Mouse (Mus musculus) kidney, adult 2 months (tissue): Measurements from ENCODE around the gene Mrto4. TPM values are rescaled to one million over a fixed set of nuclear protein-coding genes. Genes with fewer than 3 reads are reported as not detected.
A peak's percentile ranks its signal among the peaks of the same experiment; 100 is the strongest.

ENCODE experiments used
- DNase-seq: peaks from one replicate; pipeline ENCODE4 v3.0.0; 2021
- H3K27ac ChIP-seq: fragments of 200-500 bp; 2 replicates; pipeline ENCODE4 v1.5.1; 2012; ENCODE audit warnings: low read depth, low read length, control low read depth, inconsistent platforms; ENCODE audit not compliant: insufficient read depth
- H3K27me3 ChIP-seq: fragments of 200-500 bp; replicated peaks from 2 replicates; pipeline ENCODE4 v1.6.1; 2012; ENCODE audit warnings: mild to moderate bottlenecking, moderate library complexity, low read length, inconsistent platforms; ENCODE audit not compliant: control insufficient read depth, insufficient read depth
- H3K36me3 ChIP-seq: fragments of 200-500 bp; 2 replicates; pipeline ENCODE4 v1.6.1; 2012; ENCODE audit warnings: mild to moderate bottlenecking, moderate library complexity, low read length, inconsistent platforms; ENCODE audit not compliant: control insufficient read depth, insufficient read depth
- H3K4me1 ChIP-seq: fragments of 200-500 bp; 2 replicates; pipeline ENCODE4 v1.6.1; 2011; ENCODE audit warnings: low read length; ENCODE audit not compliant: control insufficient read depth, insufficient read depth
- H3K4me3 ChIP-seq: fragments of 200-500 bp; 2 replicates; pipeline ENCODE4 v1.5.1; 2011; ENCODE audit warnings: mild to moderate bottlenecking, low read depth, low read length, control low read depth; ENCODE audit not compliant: insufficient read depth
- CTCF ChIP-seq: fragments of 200-500 bp; conservative IDR thresholded peaks from 2 replicates; pipeline ENCODE4 v1.5.1; 2011; ENCODE audit warnings: low read depth, mild to moderate bottlenecking, control low read depth, low read length, moderate library complexity, mixed read lengths; ENCODE audit not compliant: insufficient read depth, insufficient read length
- POLR2A ChIP-seq: fragments of 200-500 bp; IDR thresholded peaks from one replicate; pipeline ENCODE4 v1.6.1; 2011; ENCODE audit warnings: low read depth, low read length, control low read depth
- WGBS: fragments of 180-500 bp; shearing (Covaris S2); methylation state at CpG from one replicate; pipeline ENCODE4 v1.1.7; 2018; 5-methylcytosine and 5-hydroxymethylcytosine counted together
- polyA plus RNA-seq: library from polyadenylated mRNA; depleted of rRNA; stranded (reverse); fragments of >200 nt; gene quantifications from 2 replicates; pipeline ENCODE4 v1.2.3, GENCODE M21; 2012

The Mrto4 gene
- polyA plus RNA-seq, 1 experiment, result 21.2 TPM

DNA sequence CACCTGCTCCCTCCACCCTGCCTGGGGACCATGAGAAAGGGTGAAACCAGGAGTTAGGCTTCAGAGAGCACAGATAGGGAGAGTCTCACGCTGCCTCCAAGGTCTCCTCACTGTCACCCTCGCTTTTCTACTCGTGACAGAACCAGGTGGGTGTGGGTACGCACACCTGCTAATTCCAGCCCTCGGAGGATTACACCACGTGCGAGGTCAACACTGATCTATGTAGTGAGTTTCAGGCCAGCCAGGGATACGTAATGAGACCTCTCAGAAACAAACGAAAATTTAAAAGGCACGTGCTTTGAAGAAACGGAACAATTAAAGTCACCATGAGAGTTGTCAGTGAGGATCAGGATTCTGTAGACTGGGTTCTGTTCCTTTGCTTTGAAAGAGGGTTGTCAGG is 33.9 kb downstream of the Mrto4 start:
- TF ChIP-seq POLR2A, result no peak
- TF ChIP-seq CTCF, result no peak
- H3K4me3 ChIP-seq, result no peak overlapping the region
- H3K4me1 ChIP-seq, result no peaks in the 10 kb centered on the region; the same call in 1 of the 2 replicates
- 89% methylated on average over 11 of the region's 11 CpGs for WGBS
- H3K27ac ChIP-seq, result no peak overlapping the region
- no peaks in the 10 kb centered on the region for H3K27me3 ChIP-seq
- DNase-seq, result no peak
- H3K36me3 ChIP-seq, result peaks cover 2% of the 10 kb centered on the region

DNA sequence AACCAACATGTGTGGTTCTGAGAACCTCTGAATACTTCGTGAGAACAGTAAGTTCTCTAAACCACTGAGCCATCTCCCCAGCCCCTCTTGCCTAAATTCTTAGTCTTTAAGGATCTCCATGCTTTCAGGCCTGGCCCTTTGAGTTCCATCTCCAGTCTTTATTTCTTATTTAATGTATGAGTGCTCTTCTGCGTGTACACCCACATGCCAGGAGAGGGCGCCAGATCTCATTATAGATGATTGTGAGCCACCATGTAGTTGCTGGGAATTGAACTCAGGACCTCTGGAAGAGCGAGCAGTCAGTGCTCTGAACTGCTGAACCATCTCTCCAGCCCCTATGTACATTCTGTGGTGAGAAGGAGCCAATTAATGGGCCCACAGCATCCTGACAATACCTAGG is 39.7 kb downstream of the Mrto4 start:
- peak; percentile 48 for TF ChIP-seq CTCF
- TF ChIP-seq POLR2A, result no peak
- DNase-seq, result peak; percentile 43
- peaks cover 2% of the 10 kb centered on the region for H3K36me3 ChIP-seq
- WGBS, result 64% methylated on average over 4 of the region's 4 CpGs
- H3K4me3 ChIP-seq, result no peak overlapping the region
- H3K27me3 ChIP-seq, result no peaks in the 10 kb centered on the region
- 0 out of 2 replicates have a peak, but pooled peaks cover 12% of the 10 kb centered on the region for H3K4me1 ChIP-seq
- no peak overlapping the region for H3K27ac ChIP-seq

DNA sequence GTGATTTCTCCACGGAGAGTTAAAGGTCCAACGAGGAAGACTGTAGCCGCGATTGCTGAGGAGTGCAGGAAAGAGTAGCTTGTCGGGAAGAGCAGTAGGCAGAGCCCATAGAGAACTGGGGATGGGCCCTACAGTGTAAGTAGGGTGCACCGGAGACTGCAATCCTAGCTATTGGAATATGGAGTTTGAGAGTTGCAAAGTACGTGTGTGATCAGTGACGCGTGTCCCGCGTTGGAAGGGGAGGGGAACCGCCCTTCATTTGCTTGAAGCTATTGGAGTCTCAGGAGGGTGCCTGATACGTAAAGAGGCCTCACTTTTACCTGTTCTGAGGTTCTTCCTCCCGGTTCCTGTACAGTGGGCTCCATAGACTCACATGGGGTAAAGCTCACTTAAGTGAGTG is 40.7 kb downstream of the Mrto4 start:
- DNase-seq, result peak; percentile 51
- WGBS, result 17% methylated on average over 14 of the region's 14 CpGs
- peak overlapping the region; percentile 64 for H3K4me3 ChIP-seq
- H3K27me3 ChIP-seq, result no peaks in the 10 kb centered on the region
- 0 out of 2 replicates have a peak, but pooled peaks cover 12% of the 10 kb centered on the region for H3K4me1 ChIP-seq
- H3K36me3 ChIP-seq, result peaks cover 2% of the 10 kb centered on the region
- H3K27ac ChIP-seq, result peak overlapping the region; percentile 81
- TF ChIP-seq POLR2A, result no peak
- no peak for TF ChIP-seq CTCF

DNA sequence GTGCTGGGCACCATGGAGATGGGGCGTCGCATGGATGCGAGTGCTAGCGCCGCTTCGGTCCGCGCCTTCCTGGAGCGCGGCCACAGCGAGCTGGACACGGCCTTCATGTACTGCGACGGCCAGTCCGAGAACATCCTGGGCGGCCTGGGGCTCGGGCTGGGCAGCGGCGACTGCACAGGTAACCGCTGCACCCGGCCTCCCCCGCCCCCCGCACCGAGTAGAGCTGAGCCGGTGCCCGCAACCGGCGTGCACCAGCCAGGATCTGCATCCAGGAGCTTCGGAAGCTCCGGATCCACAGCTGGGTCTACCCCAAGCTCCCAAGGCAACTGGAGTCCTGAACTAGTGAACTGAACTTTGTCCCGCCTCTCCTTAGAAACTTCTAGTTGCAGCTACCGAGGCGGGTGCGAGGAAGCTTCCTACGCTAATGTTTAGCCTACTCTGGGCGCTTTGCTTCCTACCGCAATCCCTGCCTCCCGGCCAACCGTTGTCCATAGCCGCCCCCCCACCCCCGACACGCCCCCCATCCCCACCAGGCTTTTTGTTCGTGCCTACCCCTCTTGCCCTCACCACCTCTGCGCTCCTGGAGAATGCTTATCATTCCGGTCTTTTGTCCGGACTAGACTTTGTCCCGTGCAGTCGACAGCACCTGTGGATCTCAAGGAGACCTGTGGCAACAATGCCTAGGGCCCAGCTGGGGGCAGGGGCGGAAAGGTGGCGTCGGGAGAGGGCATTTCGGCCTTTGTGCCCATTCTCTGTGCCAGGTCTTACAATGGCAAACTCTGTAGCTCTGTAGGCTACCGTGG is 41.3 kb downstream of the Mrto4 start:
- Histone ChIP-seq H3K27ac (peak overlapping the region; percentile 81), H3K36me3 (no peaks in the 10 kb centered on the region)

DNA sequence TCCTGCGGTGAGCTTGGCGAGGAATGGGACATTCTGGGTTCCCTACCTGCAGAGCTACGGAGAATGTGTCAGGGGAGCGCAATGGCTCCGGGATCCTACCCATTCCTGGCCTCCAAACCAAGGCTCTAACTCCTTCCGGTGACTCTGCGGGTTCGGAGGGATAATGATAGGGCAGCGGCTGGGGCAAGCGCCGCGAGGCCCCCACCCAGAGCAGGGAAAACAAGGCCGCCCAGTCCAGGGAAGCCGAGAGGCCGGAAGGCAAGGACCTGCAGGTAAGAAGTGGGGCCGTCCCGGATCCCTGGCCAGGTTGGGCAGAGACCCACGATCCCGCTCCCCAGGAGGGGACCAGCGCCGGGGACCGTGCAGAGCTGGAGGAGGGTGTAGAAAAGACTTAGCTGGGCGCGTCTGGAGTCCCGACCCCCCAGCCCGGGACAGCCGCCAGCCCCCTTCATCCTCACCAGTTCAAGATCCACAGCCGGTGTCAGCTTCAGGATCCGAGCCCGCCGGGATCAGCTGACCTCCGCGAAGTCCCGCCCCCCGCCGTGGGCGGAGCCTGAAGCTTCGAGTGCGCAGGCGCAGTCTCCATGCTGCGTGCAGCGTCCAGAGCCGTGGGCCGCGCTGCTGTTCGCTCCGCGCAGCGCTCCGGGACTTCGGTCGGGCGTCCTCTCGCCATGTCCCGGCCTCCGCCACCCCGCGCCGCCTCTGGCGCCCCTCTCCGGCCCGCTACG is 42.0 kb downstream of the Mrto4 start, which contains the start of the genes Pqlc2 and Akr7a5:
TSS of gene Pqlc2 (minus strand) at position 538 of the 728 bp plus-strand sequence.
TSS of gene Akr7a5 (plus strand) at position 574 of the 728 bp plus-strand sequence.
- peak within 1 kb of the TSS; percentile 81 for H3K27ac ChIP-seq
- 1% methylated on average over 63 of the region's 63 CpGs for WGBS
- 0 out of 2 replicates have a peak, but pooled peaks cover 12% of the 10 kb centered on the region for H3K4me1 ChIP-seq
- H3K36me3 ChIP-seq, result no peaks in the 10 kb centered on the region
- H3K27me3 ChIP-seq, result no peaks in the 10 kb centered on the region
- H3K4me3 ChIP-seq, result peak within 1 kb of the TSS; percentile 64
- TF ChIP-seq POLR2A (peak; percentile 83), CTCF (no peak)
- peak; percentile 98 for DNase-seq

More for the DNA sequence above, 41.3 kb downstream of the Mrto4 start:
- Histone ChIP-seq H3K27me3 (no peaks in the 10 kb centered on the region), H3K4me1 (0 out of 2 replicates have a peak, but pooled peaks cover 12% of the 10 kb centered on the region), H3K4me3 (peak overlapping the region; percentile 64)
- WGBS, result under 1% methylated on average over 53 of the region's 53 CpGs
- peak; percentile 82 for DNase-seq
- TF ChIP-seq CTCF (no peak), POLR2A (no peak)

DNA sequence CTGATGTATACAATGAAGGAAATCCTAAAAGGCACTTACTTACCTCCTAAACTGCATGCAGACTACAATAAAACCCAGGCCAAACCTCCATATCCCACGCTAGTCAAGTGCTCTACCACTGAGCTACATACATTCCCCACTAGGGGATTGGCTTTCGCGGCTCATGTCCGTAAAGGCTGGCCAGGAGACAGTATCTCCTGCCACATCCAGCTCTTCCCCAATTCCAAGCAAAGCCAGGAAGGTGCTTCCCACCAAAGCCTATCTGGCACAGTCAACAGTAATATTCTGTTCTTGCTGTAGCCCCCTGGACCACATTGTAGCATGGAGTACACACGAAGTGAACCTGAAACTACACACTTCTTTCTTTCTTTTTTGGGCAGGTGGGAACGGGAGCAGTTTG is 42.7 kb downstream of the Mrto4 start:
- no peaks in the 10 kb centered on the region for H3K36me3 ChIP-seq
- peak overlapping the region; percentile 64 for H3K4me3 ChIP-seq
- H3K27ac ChIP-seq, result no peak overlapping the region
- WGBS, result 21% methylated on average over 6 of the region's 6 CpGs
- no peak for DNase-seq
- TF ChIP-seq POLR2A, result no peak
- no peak for TF ChIP-seq CTCF
- no peaks in the 10 kb centered on the region for H3K27me3 ChIP-seq
- H3K4me1 ChIP-seq, result 0 out of 2 replicates have a peak, but pooled peaks cover 12% of the 10 kb centered on the region

DNA sequence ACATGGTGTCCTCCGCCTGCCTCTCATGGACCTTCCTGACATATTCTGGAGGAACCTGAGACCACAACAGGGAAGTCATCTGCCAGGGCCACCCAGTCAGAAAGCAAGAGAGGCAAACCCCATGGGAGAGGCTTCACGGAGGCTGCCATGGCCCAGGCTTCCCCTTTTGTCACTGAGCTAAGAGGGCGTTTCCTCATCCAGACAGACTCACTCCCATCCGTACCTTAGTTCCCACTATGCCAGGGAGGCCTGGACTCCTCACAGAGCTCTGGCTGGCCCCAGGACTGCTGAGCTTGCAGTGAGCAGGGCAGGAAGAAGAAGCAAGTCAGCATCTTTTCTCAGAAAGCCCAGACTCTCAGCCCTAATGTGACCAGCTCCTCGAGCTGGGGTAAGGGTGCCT is 44.5 kb downstream of the Mrto4 start:
- H3K4me3 ChIP-seq, result no peak overlapping the region
- H3K4me1 ChIP-seq, result 0 out of 2 replicates have a peak, but pooled peaks cover 12% of the 10 kb centered on the region
- H3K27ac ChIP-seq, result no peak overlapping the region
- H3K36me3 ChIP-seq, result no peaks in the 10 kb centered on the region
- 63% methylated on average over 5 of the region's 5 CpGs for WGBS
- no peak for TF ChIP-seq POLR2A
- no peak for TF ChIP-seq CTCF
- H3K27me3 ChIP-seq, result no peaks in the 10 kb centered on the region
- peak; percentile 77 for DNase-seq
